13 mouse cellular contexts compared by ENCODE assay signal in genomic region chr8:70636838-70637237, GRCm38 (mm10). TPM values are rescaled to one million over a fixed set of nuclear protein-coding genes. Genes with fewer than 3 reads are reported as not detected.
DNase-seq lines count a peak whose midpoint lies in the region; ATAC-seq lines count a peak whose summit lies in the region.
"Had no signal": no experiment of that assay in that cellular context is flagged by ENCODE, and none has a peak within 500 bp of the region (broad histone marks: within the 10 kb centered on the region; RNA-seq: fewer than 3 reads in every experiment).

No protein-coding gene starts in this region.

- H3K4me1 ChIP-seq in forebrain, embryonic 10.5 days: peaks cover 19% of the 10 kb centered on the region
- peaks cover 5% of the 10 kb centered on the region; the same call in 1 of the 2 replicates for H3K4me1 ChIP-seq in forebrain, embryonic 16.5 days (replicated peaks; ENCODE audit: control insufficient read depth, insufficient read depth, low read length)
- H3K4me1 ChIP-seq in embryonic facial prominence, embryonic 10.5 days: peaks cover 28% of the 10 kb centered on the region
- peaks cover 44% of the 10 kb centered on the region for H3K4me1 ChIP-seq in liver, embryonic 16.5 days (ENCODE audit: control insufficient read depth, low read depth, low read length)

- no peak overlapping the region for H3K9ac ChIP-seq in forebrain, embryonic 16.5 days (replicated peaks; ENCODE audit: low read depth, low read length)
- H3K9ac ChIP-seq in liver, embryonic 16.5 days (ENCODE audit: low read depth, low read length): no peak overlapping the region
- H3K9ac ChIP-seq: hindbrain, embryonic 12.5 days had no signal

- H3K36me3 ChIP-seq in forebrain, embryonic 10.5 days (replicated peaks): no peaks in the 10 kb centered on the region
- H3K36me3 ChIP-seq in forebrain, embryonic 16.5 days (ENCODE audit: control insufficient read depth, insufficient read depth): no peaks in the 10 kb centered on the region
- no peaks in the 10 kb centered on the region for H3K36me3 ChIP-seq in embryonic facial prominence, embryonic 10.5 days (replicated peaks)
- no peaks in the 10 kb centered on the region for H3K36me3 ChIP-seq in liver, embryonic 16.5 days (ENCODE audit: control insufficient read depth, insufficient read depth)
- H3K36me3 ChIP-seq: hindbrain, embryonic 12.5 days had no signal

- intact Hi-C loops in left cerebral cortex, postnatal 14 days (cut with DNase I): no loop called here

- WGBS in forebrain, embryonic 10.5 days: 68% methylated on average over 8 of the region's 8 CpGs
- 65% methylated on average over 8 of the region's 8 CpGs for WGBS in forebrain, embryonic 16.5 days
- WGBS in embryonic facial prominence, embryonic 10.5 days: 61% methylated on average over 8 of the region's 8 CpGs
- WGBS in liver, embryonic 16.5 days (ENCODE audit: insufficient replicate concordance): 43% methylated on average over 8 of the region's 8 CpGs

- H3K4me3 ChIP-seq in forebrain, embryonic 10.5 days: no peak overlapping the region
- no peak overlapping the region for H3K4me3 ChIP-seq in forebrain, embryonic 16.5 days (replicated peaks; ENCODE audit: low read length)
- H3K4me3 ChIP-seq in embryonic facial prominence, embryonic 10.5 days: no peak overlapping the region
- no peak overlapping the region for H3K4me3 ChIP-seq in liver, embryonic 16.5 days (ENCODE audit: low read depth, low read length)
- H3K4me3 ChIP-seq: hindbrain, embryonic 12.5 days had no signal

- 0 out of 2 replicates have a peak overlapping the region, but pooled peaks have one; percentile 42 for H3K27ac ChIP-seq in forebrain, embryonic 10.5 days
- no peak overlapping the region for H3K27ac ChIP-seq in forebrain, embryonic 16.5 days (ENCODE audit: low read length)
- peak overlapping the region; percentile 57; the same call in 1 of the 2 replicates for H3K27ac ChIP-seq in embryonic facial prominence, embryonic 10.5 days (replicated peaks)
- H3K27ac ChIP-seq in liver, embryonic 16.5 days (ENCODE audit: low read length): peak overlapping the region; percentile 53
- H3K27ac ChIP-seq: hindbrain, embryonic 12.5 days had no signal

- H3K27me3 ChIP-seq in forebrain, embryonic 10.5 days (ENCODE audit: poor library complexity, severe bottlenecking): peaks cover 19% of the 10 kb centered on the region
- H3K27me3 ChIP-seq in forebrain, embryonic 16.5 days (replicated peaks; ENCODE audit: control insufficient read depth, insufficient read depth, low read length): no peaks in the 10 kb centered on the region
- peaks cover 21% of the 10 kb centered on the region for H3K27me3 ChIP-seq in embryonic facial prominence, embryonic 10.5 days (replicated peaks; ENCODE audit: low read depth, poor library complexity, severe bottlenecking)
- no peaks in the 10 kb centered on the region for H3K27me3 ChIP-seq in liver, embryonic 16.5 days (ENCODE audit: control insufficient read depth, insufficient read depth, low read depth, low read length)

- ATAC-seq in forebrain, embryonic 16.5 days: no peak
- peak; percentile 78 for ATAC-seq in liver, embryonic 16.5 days (ENCODE audit: low read depth)

- H3K9me3 ChIP-seq in forebrain, embryonic 10.5 days: no peaks in the 10 kb centered on the region
- H3K9me3 ChIP-seq in forebrain, embryonic 16.5 days (ENCODE audit: control insufficient read depth, low read length): no peaks in the 10 kb centered on the region
- no peaks in the 10 kb centered on the region for H3K9me3 ChIP-seq in embryonic facial prominence, embryonic 10.5 days
- no peaks in the 10 kb centered on the region for H3K9me3 ChIP-seq in liver, embryonic 16.5 days (replicated peaks; ENCODE audit: control insufficient read depth, low read length)
- H3K9me3 ChIP-seq: hindbrain, embryonic 12.5 days had no signal

- no peak overlapping the region for H3K4me2 ChIP-seq in forebrain, embryonic 16.5 days (ENCODE audit: low read length)
- H3K4me2 ChIP-seq in liver, embryonic 16.5 days (ENCODE audit: low read depth, low read length): no peak overlapping the region
- H3K4me2 ChIP-seq: hindbrain, embryonic 12.5 days had no signal

- DNase-seq in forebrain, embryonic 10.5 days (ENCODE audit: extremely low spot score, low spot score): no peak
- no peak for DNase-seq in embryonic facial prominence, embryonic 10.5 days (ENCODE audit: low spot score)
- DNase-seq in kidney, postnatal 10 days: peak; percentile 69
- DNase-seq in Muller cell, postnatal 12 days (ENCODE audit: inconsistent ontology term): no peak
- DNase-seq in left cerebral cortex, postnatal 14 days (ENCODE audit: low spot score in 2 of 2): no peak
- DNase-seq in right cerebral cortex, postnatal 25 days: no peak
- DNase-seq: cerebellum, postnatal 25 days; right cerebral cortex, postnatal 4 days had no signal

RNA-seq across cellular contexts. Expression of gene Gdf15, which starts 4.6 kb away (rescaled TPM):
- not detected in 2 replicates for polyA plus RNA-seq in forebrain, embryonic 10.5 days (2016; fragmentation: Nextera tagmentation; extraction: Ambion mirVana)
- polyA plus RNA-seq in forebrain, embryonic 16.5 days (2015; fragmentation: Nextera tagmentation; extraction: Ambion mirVana): 0.20 TPM in 1 of 2 replicates, not detected in the other
- 0.14 TPM in 1 of 2 replicates, not detected in the other for polyA plus RNA-seq in embryonic facial prominence, embryonic 10.5 days (2016; fragmentation: Nextera tagmentation; extraction: Ambion mirVana)
- 2.7 and 3.1 TPM in 2 replicates for polyA plus RNA-seq in liver, embryonic 16.5 days (2015; fragmentation: Nextera tagmentation; extraction: Ambion mirVana)
- not detected for total RNA-seq in left cerebral cortex, postnatal 14 days (2021)
- total RNA-seq: left cerebral cortex, postnatal 36 days; neutrophil, adult 5-6 weeks had no signal

RNA-seq across cellular contexts. Expression of gene Lrrc25, which starts 20.9 kb away (rescaled TPM):
- 0.49 and 0.87 TPM in 2 replicates for polyA plus RNA-seq in forebrain, embryonic 10.5 days (2016; fragmentation: Nextera tagmentation; extraction: Ambion mirVana)
- 0.61 and 1.1 TPM in 2 replicates for polyA plus RNA-seq in forebrain, embryonic 16.5 days (2015; fragmentation: Nextera tagmentation; extraction: Ambion mirVana)
- 0.77 and 0.79 TPM in 2 replicates for polyA plus RNA-seq in embryonic facial prominence, embryonic 10.5 days (2016; fragmentation: Nextera tagmentation; extraction: Ambion mirVana)
- 7.5 and 9.0 TPM in 2 replicates for polyA plus RNA-seq in liver, embryonic 16.5 days (2015; fragmentation: Nextera tagmentation; extraction: Ambion mirVana)
- under 1 TPM; 0.90 to 0.97 TPM for total RNA-seq in left cerebral cortex, postnatal 14 days (2021)

RNA-seq across cellular contexts. Expression of gene Pgpep1, which starts 23.4 kb away (rescaled TPM):
- polyA plus RNA-seq in forebrain, embryonic 10.5 days (2016; fragmentation: Nextera tagmentation; extraction: Ambion mirVana): 40.5 and 49.3 TPM in 2 replicates
- polyA plus RNA-seq in forebrain, embryonic 16.5 days (2015; fragmentation: Nextera tagmentation; extraction: Ambion mirVana): 60.3 and 65.7 TPM in 2 replicates
- 51.8 and 52.7 TPM in 2 replicates for polyA plus RNA-seq in embryonic facial prominence, embryonic 10.5 days (2016; fragmentation: Nextera tagmentation; extraction: Ambion mirVana)
- 18.9 and 20.5 TPM in 2 replicates for polyA plus RNA-seq in liver, embryonic 16.5 days (2015; fragmentation: Nextera tagmentation; extraction: Ambion mirVana)
- 10 to 100 TPM; 14.8 to 19.0 TPM for total RNA-seq in left cerebral cortex, postnatal 14 days (2021)

RNA-seq across cellular contexts. Expression of gene Ssbp4, which starts 28.2 kb away (rescaled TPM):
- polyA plus RNA-seq in forebrain, embryonic 10.5 days (2016; fragmentation: Nextera tagmentation; extraction: Ambion mirVana): 74.4 and 84.1 TPM in 2 replicates
- polyA plus RNA-seq in forebrain, embryonic 16.5 days (2015; fragmentation: Nextera tagmentation; extraction: Ambion mirVana): 100 and 121 TPM in 2 replicates
- 105 and 109 TPM in 2 replicates for polyA plus RNA-seq in embryonic facial prominence, embryonic 10.5 days (2016; fragmentation: Nextera tagmentation; extraction: Ambion mirVana)
- 25.1 and 32.3 TPM in 2 replicates for polyA plus RNA-seq in liver, embryonic 16.5 days (2015; fragmentation: Nextera tagmentation; extraction: Ambion mirVana)
- 100 to 1,000 TPM; 270 to 302 TPM for total RNA-seq in left cerebral cortex, postnatal 14 days (2021)

RNA-seq across cellular contexts. Expression of gene Lsm4, which starts 36.2 kb away (rescaled TPM):
- 336 and 339 TPM in 2 replicates for polyA plus RNA-seq in forebrain, embryonic 10.5 days (2016; fragmentation: Nextera tagmentation; extraction: Ambion mirVana)
- polyA plus RNA-seq in forebrain, embryonic 16.5 days (2015; fragmentation: Nextera tagmentation; extraction: Ambion mirVana): 166 and 168 TPM in 2 replicates
- 347 and 351 TPM in 2 replicates for polyA plus RNA-seq in embryonic facial prominence, embryonic 10.5 days (2016; fragmentation: Nextera tagmentation; extraction: Ambion mirVana)
- 104 and 113 TPM in 2 replicates for polyA plus RNA-seq in liver, embryonic 16.5 days (2015; fragmentation: Nextera tagmentation; extraction: Ambion mirVana)
- total RNA-seq in left cerebral cortex, postnatal 14 days (2021): 10 to 100 TPM; 64.3 to 69.7 TPM
